10 mouse cellular contexts compared by ENCODE assay signal in genomic region chr7:92630167-92630566, GRCm38 (mm10). TPM values are rescaled to one million over a fixed set of nuclear protein-coding genes. Genes with fewer than 3 reads are reported as not detected.
A peak's percentile ranks its signal among the peaks of the same experiment; 100 is the strongest.
DNase-seq lines count a peak whose midpoint lies in the region; ATAC-seq and TF ChIP-seq lines count a peak whose summit lies in the region.
"Had no signal": no experiment of that assay in that cellular context is flagged by ENCODE, and none has a peak within 500 bp of the region (broad histone marks: within the 10 kb centered on the region; RNA-seq: fewer than 3 reads in every experiment).

No protein-coding gene starts in this region.

- no peak overlapping the region for H3K9ac ChIP-seq in kidney, embryonic 14.5 days (ENCODE audit: low read depth, low read length)
- H3K9ac ChIP-seq in stomach, postnatal 0 days (ENCODE audit: low read length): no peak overlapping the region
- H3K9ac ChIP-seq: limb, embryonic 13.5 days had no signal

- H3K9me3 ChIP-seq in kidney, embryonic 14.5 days (ENCODE audit: control insufficient read depth, low read length): no peaks in the 10 kb centered on the region
- no peaks in the 10 kb centered on the region for H3K9me3 ChIP-seq in stomach, postnatal 0 days (ENCODE audit: control insufficient read depth, low read length)
- H3K9me3 ChIP-seq: limb, embryonic 13.5 days had no signal

- WGBS in kidney, embryonic 14.5 days: 47% methylated on average over 2 of the region's 2 CpGs
- 34% methylated on average over 2 of the region's 2 CpGs for WGBS in stomach, postnatal 0 days

- H3K4me1 ChIP-seq in kidney, embryonic 14.5 days (ENCODE audit: control insufficient read depth, insufficient read depth, low read length): no peaks in the 10 kb centered on the region
- H3K4me1 ChIP-seq in stomach, postnatal 0 days (replicated peaks; ENCODE audit: control insufficient read depth, insufficient read depth): no peaks in the 10 kb centered on the region
- H3K4me1 ChIP-seq: limb, embryonic 13.5 days had no signal

- TF ChIP-seq EP300 in stomach, postnatal 0 days (optimal IDR thresholded peaks at IDR 0.05): no peak

- H3K4me2 ChIP-seq in kidney, embryonic 14.5 days (replicated peaks; ENCODE audit: low read depth, low read length): no peak overlapping the region
- no peak overlapping the region for H3K4me2 ChIP-seq in stomach, postnatal 0 days (replicated peaks; ENCODE audit: low read depth)
- H3K4me2 ChIP-seq: limb, embryonic 13.5 days had no signal

- no peaks in the 10 kb centered on the region for H3K36me3 ChIP-seq in kidney, embryonic 14.5 days (ENCODE audit: control insufficient read depth, insufficient read depth, low read length)
- H3K36me3 ChIP-seq in stomach, postnatal 0 days (ENCODE audit: control insufficient read depth, insufficient read depth, low read length): no peaks in the 10 kb centered on the region
- H3K36me3 ChIP-seq: limb, embryonic 13.5 days had no signal

- no peak for ATAC-seq in kidney, embryonic 14.5 days (ENCODE audit: low FRiP score, low TSS enrichment)
- ATAC-seq in stomach, postnatal 0 days (ENCODE audit: low FRiP score, low TSS enrichment): no peak

- no peak overlapping the region for H3K4me3 ChIP-seq in kidney, embryonic 14.5 days (ENCODE audit: low read length)
- H3K4me3 ChIP-seq in stomach, postnatal 0 days (ENCODE audit: low read depth, low read length): no peak overlapping the region
- H3K4me3 ChIP-seq: erythroblast, embryonic 14.5 days; limb, embryonic 13.5 days had no signal

- peak; percentile 68 for TF ChIP-seq CTCF in stomach, postnatal 0 days (IDR thresholded peaks at IDR 0.05; ENCODE audit: low read depth)

- no peaks in the 10 kb centered on the region for H3K27me3 ChIP-seq in kidney, embryonic 14.5 days (ENCODE audit: control insufficient read depth, insufficient read depth, low read length)
- H3K27me3 ChIP-seq in stomach, postnatal 0 days (ENCODE audit: control insufficient read depth, insufficient read depth, low read length): no peaks in the 10 kb centered on the region
- H3K27me3 ChIP-seq: limb, embryonic 13.5 days had no signal

- no peak overlapping the region for H3K27ac ChIP-seq in kidney, embryonic 14.5 days (ENCODE audit: low read depth, low read length)
- H3K27ac ChIP-seq in stomach, postnatal 0 days (replicated peaks): no peak overlapping the region
- H3K27ac ChIP-seq: limb, embryonic 13.5 days had no signal

- DNase-seq in adrenal gland, adult 8-10 months: peak; percentile 7
- DNase-seq in adrenal gland, postnatal 25 days: no peak
- DNase-seq in kidney, adult 18-20 months: peak; percentile 18
- peak; percentile 31 to 40 for DNase-seq in B cell, adult 2 months
- DNase-seq in forelimb bud, embryonic 11.5 days (ENCODE audit: low read depth, low spot score): peak; percentile 16
- DNase-seq in stomach, postnatal 0 days (ENCODE audit: low spot score): no peak
- no peak for DNase-seq in neural tube, embryonic 10.5 days (ENCODE audit: extremely low spot score, low spot score)

RNA-seq across cellular contexts. Expression of gene Ankrd42, which starts 6.8 kb away (rescaled TPM):
- 10 to 100 TPM in 2 of 4 experiments, 1 to 10 TPM in 2; 8.5 to 12.1 (median 10.2) TPM for total RNA-seq in adrenal gland, adult 8-10 months (2022)
- 9.5 and 9.7 TPM in 2 replicates for total RNA-seq in adrenal gland, postnatal 25 days (2021)
- polyA plus RNA-seq in kidney, embryonic 14.5 days (2014; fragmentation: Nextera tagmentation; extraction: Ambion mirVana): 3.9 and 6.6 TPM in 2 replicates
- 1.6 and 1.8 TPM in 2 replicates for polyA plus RNA-seq in stomach, postnatal 0 days (2015; fragmentation: Nextera tagmentation; extraction: Ambion mirVana)

RNA-seq across cellular contexts. Expression of gene Pcf11, which starts 39.6 kb away (rescaled TPM):
- 10 to 100 TPM; 43.2 to 69.3 (median 64.3) TPM for total RNA-seq in adrenal gland, adult 8-10 months (2022)
- total RNA-seq in adrenal gland, postnatal 25 days (2021): 63.6 and 65.1 TPM in 2 replicates
- 20.8 and 22.6 TPM in 2 replicates for polyA plus RNA-seq in kidney, embryonic 14.5 days (2014; fragmentation: Nextera tagmentation; extraction: Ambion mirVana)
- 13.2 and 14.5 TPM in 2 replicates for polyA plus RNA-seq in stomach, postnatal 0 days (2015; fragmentation: Nextera tagmentation; extraction: Ambion mirVana)

Comparison
In these comparisons a context has a peak if more than half of its experiments do, and no peak if none do; other contexts are left out.
1. DNase-seq: peak in adrenal gland, adult 8-10 months (single experiment), kidney, adult 18-20 months (single experiment), B cell, adult 2 months (2 of 2) and forelimb bud, embryonic 11.5 days (single experiment); none in adrenal gland, postnatal 25 days (single experiment), stomach, postnatal 0 days (single experiment) and neural tube, embryonic 10.5 days (single experiment).